Mouse (Mus musculus) thymus, adult 2 months (tissue): ENCODE results near the gene Commd1.

Experiments
- CTCF ChIP-seq: fragments of 200-500 bp; IDR thresholded peaks from 2 replicates; pipeline ENCODE4 v1.5.1; 2012; ENCODE audit warnings: mild to moderate bottlenecking, control low read depth, low read length, moderate library complexity, borderline replicate concordance; ENCODE audit not compliant: control insufficient read depth, poor library complexity, insufficient read depth; ENCODE audit errors: extremely low read depth
- POLR2A ChIP-seq: fragments of 200-500 bp; IDR thresholded peaks from 2 replicates; pipeline ENCODE4 v1.6.1; 2012; ENCODE audit warnings: mild to moderate bottlenecking, low read length, control low read depth, moderate library complexity; ENCODE audit not compliant: control insufficient read depth, poor library complexity, insufficient read depth; ENCODE audit errors: extremely low read depth

DNA sequence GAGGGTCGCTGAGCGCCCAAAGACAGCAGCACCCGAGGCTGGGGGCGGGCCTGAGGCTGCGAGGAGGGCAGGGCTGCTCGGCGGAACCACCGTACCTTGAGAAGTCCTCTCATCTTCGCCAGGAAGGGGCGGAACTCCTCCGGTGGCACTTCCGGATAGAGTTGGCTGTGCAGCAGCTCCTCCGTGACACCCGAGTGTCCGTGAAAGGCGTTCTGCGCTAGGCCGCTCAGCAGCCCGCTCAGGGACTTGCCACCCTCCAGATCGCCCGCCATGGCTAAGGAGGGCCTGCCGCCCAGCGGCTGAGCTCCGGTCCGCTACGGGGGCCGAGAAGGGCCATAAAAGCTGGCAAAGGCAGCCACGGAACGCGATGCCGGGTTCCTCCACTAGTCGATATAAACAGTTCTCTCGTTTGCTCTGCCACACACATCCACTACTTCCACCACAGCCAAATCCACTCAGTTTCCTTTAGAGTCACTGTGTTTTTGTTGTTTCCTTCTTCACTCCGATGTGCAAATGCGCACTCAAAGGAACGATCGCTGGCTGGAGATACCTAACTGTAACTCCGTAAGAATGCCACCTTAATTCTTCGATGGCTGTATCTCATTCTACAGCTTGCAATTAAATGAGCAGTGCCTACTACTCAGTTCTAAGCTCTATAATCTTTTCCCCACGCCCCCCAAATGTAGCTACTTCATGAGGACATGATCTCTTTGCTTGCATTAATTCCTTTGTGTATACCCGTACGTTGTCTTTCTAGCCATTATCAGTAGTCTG is at the start of gene Commd1, which contains the start of gene Gm28048:
- TF ChIP-seq CTCF: peak; percentile 73
- peak; percentile 82 for TF ChIP-seq POLR2A
